23 mouse cellular contexts compared by ENCODE assay signal in genomic region chr3:153488931-153489330, GRCm38 (mm10).
DNase-seq lines count a peak whose midpoint lies in the region; ATAC-seq lines count a peak whose summit lies in the region.
"Had no signal": no experiment of that assay in that cellular context is flagged by ENCODE, and none has a peak within 500 bp of the region (broad histone marks: within the 10 kb centered on the region; RNA-seq: fewer than 3 reads in every experiment).

No protein-coding gene starts in this region.

- no peak overlapping the region for H3K9ac ChIP-seq in liver, embryonic 11.5 days (ENCODE audit: low read depth, low read length)
- H3K9ac ChIP-seq in liver, embryonic 12.5 days: no peak overlapping the region
- H3K9ac ChIP-seq: hindbrain, embryonic 13.5 days; kidney, embryonic 15.5 days; limb, embryonic 12.5 days; liver, postnatal 0 days; neural tube, embryonic 13.5 days had no signal

- WGBS in heart, embryonic 10.5 days: 63% methylated on average over 5 of the region's 5 CpGs
- 79% methylated on average over 5 of the region's 5 CpGs for WGBS in liver, embryonic 11.5 days
- 73% methylated on average over 5 of the region's 5 CpGs for WGBS in liver, embryonic 12.5 days (ENCODE audit: insufficient replicate concordance)

- H3K36me3 ChIP-seq in heart, embryonic 10.5 days: no peaks in the 10 kb centered on the region; the same call in 1 of the 2 replicates
- H3K36me3 ChIP-seq in liver, embryonic 11.5 days (ENCODE audit: control insufficient read depth, insufficient read depth, low read length): no peaks in the 10 kb centered on the region
- H3K36me3 ChIP-seq in liver, embryonic 12.5 days: no peaks in the 10 kb centered on the region
- H3K36me3 ChIP-seq: hindbrain, embryonic 13.5 days; kidney, embryonic 15.5 days; limb, embryonic 12.5 days; neural tube, embryonic 13.5 days had no signal

- H3K9me3 ChIP-seq in heart, embryonic 10.5 days: no peaks in the 10 kb centered on the region
- H3K9me3 ChIP-seq in liver, embryonic 11.5 days (ENCODE audit: control insufficient read depth, low read length): no peaks in the 10 kb centered on the region
- no peaks in the 10 kb centered on the region for H3K9me3 ChIP-seq in liver, embryonic 12.5 days (replicated peaks)
- H3K9me3 ChIP-seq: hindbrain, embryonic 13.5 days; kidney, embryonic 15.5 days; limb, embryonic 12.5 days; neural tube, embryonic 13.5 days had no signal

- H3K4me3 ChIP-seq in heart, embryonic 10.5 days: no peak overlapping the region
- H3K4me3 ChIP-seq in liver, embryonic 11.5 days (ENCODE audit: low read depth, low read length): no peak overlapping the region
- no peak overlapping the region for H3K4me3 ChIP-seq in liver, embryonic 12.5 days
- H3K4me3 ChIP-seq: hindbrain, embryonic 13.5 days; kidney, embryonic 15.5 days; limb, embryonic 12.5 days; neural tube, embryonic 13.5 days had no signal

- peaks cover 22% of the 10 kb centered on the region for H3K4me1 ChIP-seq in heart, embryonic 10.5 days
- peaks cover 4% of the 10 kb centered on the region; the same call in 1 of the 2 replicates for H3K4me1 ChIP-seq in liver, embryonic 11.5 days (replicated peaks; ENCODE audit: control insufficient read depth, insufficient read depth, low read length)
- H3K4me1 ChIP-seq in liver, embryonic 12.5 days: no peaks in the 10 kb centered on the region

- H3K27me3 ChIP-seq in heart, embryonic 10.5 days (ENCODE audit: insufficient read depth, poor library complexity, severe bottlenecking): no peaks in the 10 kb centered on the region
- H3K27me3 ChIP-seq in liver, embryonic 11.5 days (replicated peaks; ENCODE audit: control insufficient read depth, insufficient read depth, low read length): no peaks in the 10 kb centered on the region
- H3K27me3 ChIP-seq in liver, embryonic 12.5 days (replicated peaks): no peaks in the 10 kb centered on the region
- H3K27me3 ChIP-seq: hindbrain, embryonic 13.5 days; kidney, embryonic 15.5 days; limb, embryonic 12.5 days; neural tube, embryonic 13.5 days had no signal

- intact Hi-C loops in heart, postnatal 25 days (cut with DNase I): no loop called here

- no peak overlapping the region for H3K4me2 ChIP-seq in liver, embryonic 11.5 days
- H3K4me2 ChIP-seq in liver, embryonic 12.5 days: no peak overlapping the region
- H3K4me2 ChIP-seq: hindbrain, embryonic 13.5 days; kidney, embryonic 15.5 days; limb, embryonic 12.5 days; midbrain, embryonic 11.5 days; neural tube, embryonic 13.5 days had no signal

- no peak for ATAC-seq in liver, embryonic 11.5 days (replicated peaks; ENCODE audit: low FRiP score)
- no peak for ATAC-seq in liver, embryonic 12.5 days
- ATAC-seq: intestine, postnatal 0 days; liver, postnatal 0 days had no signal

- H3K27ac ChIP-seq in heart, embryonic 10.5 days: no peak overlapping the region
- no peak overlapping the region for H3K27ac ChIP-seq in liver, embryonic 11.5 days (ENCODE audit: low read depth, low read length)
- no peak overlapping the region for H3K27ac ChIP-seq in liver, embryonic 12.5 days
- H3K27ac ChIP-seq: kidney, embryonic 15.5 days; limb, embryonic 12.5 days; neural tube, embryonic 13.5 days; stomach, postnatal 0 days had no signal

- peak; percentile 11 to 19 for DNase-seq in cerebellum, postnatal 25 days
- no peak for DNase-seq in cerebellum, adult 11 months
- peak; percentile 67 for DNase-seq in heart, embryonic 10.5 days (ENCODE audit: low spot score)
- no peak for DNase-seq in heart, postnatal 25 days (ENCODE audit: low spot score)
- peak; percentile 9 for DNase-seq in liver, embryonic 11.5 days (ENCODE audit: low spot score)
- DNase-seq in kidney, adult 11 months: no peak
- DNase-seq: adrenal gland, postnatal 25 days; cerebellum, adult 8-10 months; heart, postnatal 36 days; kidney, postnatal 25 days; lung, postnatal 36 days; right cerebral cortex, postnatal 4 days; thymus, adult 18-20 months; thymus, postnatal 36 days had no signal

Comparison
In these comparisons a context has a peak if more than half of its experiments do, and no peak if none do; other contexts are left out.
1. DNase-seq: peak in cerebellum, postnatal 25 days (2 of 2), heart, embryonic 10.5 days (single experiment) and liver, embryonic 11.5 days (single experiment); none in cerebellum, adult 11 months (single experiment), heart, postnatal 25 days (single experiment) and kidney, adult 11 months (single experiment).